Mouse (Mus musculus): ENCODE data around the gene Dbh. TPM values are rescaled to one million over a fixed set of nuclear protein-coding genes. Genes with fewer than 3 reads are reported as not detected.

The Dbh gene
- polyA plus RNA-seq (2014; fragmentation: Nextera tagmentation; extraction: Ambion mirVana): 2.4 and 2.6 TPM in 2 replicates

GRCm38 (mm10) chr2:27164796-27165590 lies at the start of gene Dbh:
TSS of gene Dbh (plus strand) at chr2:27165233.
- H3K4me2 ChIP-seq (replicated peaks; ENCODE audit: low read depth, low read length): no peak within 1 kb of the TSS
- WGBS: 86% methylated on average over 12 of the region's 12 CpGs

GRCm38 (mm10) chr2:27118452-27118851 lies 46.6 kb upstream of the Dbh start:
- ATAC-seq (ENCODE audit: low FRiP score) (no peak), DNase-seq (ENCODE audit: low spot score) (no peak)
- no peak overlapping the region for H3K27ac ChIP-seq (ENCODE audit: low read depth, low read length)
- H3K4me1 ChIP-seq (replicated peaks; ENCODE audit: control insufficient read depth, insufficient read depth, low read length): peaks cover 10% of the 10 kb centered on the region
- no peak overlapping the region for H3K4me3 ChIP-seq (ENCODE audit: low read depth, low read length)
- H3K9ac ChIP-seq (ENCODE audit: low read depth, low read length): no peak overlapping the region
- H3K27me3 ChIP-seq (ENCODE audit: control insufficient read depth, insufficient read depth, low read length): no peaks in the 10 kb centered on the region
- no peak overlapping the region for H3K4me2 ChIP-seq (replicated peaks; ENCODE audit: low read depth, low read length)
- 64% methylated on average over 4 of the region's 4 CpGs for WGBS
- H3K9me3 ChIP-seq (ENCODE audit: control insufficient read depth, low read length): no peaks in the 10 kb centered on the region
- H3K36me3 ChIP-seq (ENCODE audit: control insufficient read depth, insufficient read depth, low read length): no peaks in the 10 kb centered on the region

More at GRCm38 (mm10) chr2:27164796-27165590, at the start of gene Dbh:
- Histone ChIP-seq H3K4me1 (replicated peaks; ENCODE audit: control insufficient read depth, insufficient read depth, low read length) (no peaks in the 10 kb centered on the region), H3K9me3 (ENCODE audit: control insufficient read depth, low read length) (no peaks in the 10 kb centered on the region), H3K9ac (ENCODE audit: low read depth, low read length) (no peak within 1 kb of the TSS), H3K27me3 (ENCODE audit: control insufficient read depth, insufficient read depth, low read length) (no peaks in the 10 kb centered on the region), H3K27ac (ENCODE audit: low read depth, low read length) (no peak within 1 kb of the TSS), H3K4me3 (ENCODE audit: low read depth, low read length) (no peak within 1 kb of the TSS), H3K36me3 (ENCODE audit: control insufficient read depth, insufficient read depth, low read length) (no peaks in the 10 kb centered on the region)
- ATAC-seq (ENCODE audit: low FRiP score): no peak
- no peak for DNase-seq (ENCODE audit: low spot score)

- 93% methylated on average over 2 of the region's 2 CpGs for WGBS
- peaks cover 10% of the 10 kb centered on the region for H3K4me1 ChIP-seq (replicated peaks; ENCODE audit: control insufficient read depth, insufficient read depth, low read length)
- H3K27ac ChIP-seq (ENCODE audit: low read depth, low read length): no peak overlapping the region
- H3K9ac ChIP-seq (ENCODE audit: low read depth, low read length): no peak overlapping the region
- H3K4me3 ChIP-seq (ENCODE audit: low read depth, low read length): no peak overlapping the region
- no peaks in the 10 kb centered on the region for H3K27me3 ChIP-seq (ENCODE audit: control insufficient read depth, insufficient read depth, low read length)
- no peaks in the 10 kb centered on the region for H3K9me3 ChIP-seq (ENCODE audit: control insufficient read depth, low read length)
- H3K36me3 ChIP-seq (ENCODE audit: control insufficient read depth, insufficient read depth, low read length): no peaks in the 10 kb centered on the region
- DNase-seq (ENCODE audit: low spot score): no peak
- H3K4me2 ChIP-seq (replicated peaks; ENCODE audit: low read depth, low read length): no peak overlapping the region
- no peak for ATAC-seq (ENCODE audit: low FRiP score)
These were observed 45.3 kb upstream of the Dbh start for GRCm38 (mm10) chr2:27119766-27120165.

- Histone ChIP-seq H3K9ac (ENCODE audit: low read depth, low read length) (no peak overlapping the region), H3K4me1 (replicated peaks; ENCODE audit: control insufficient read depth, insufficient read depth, low read length) (peaks cover 10% of the 10 kb centered on the region), H3K4me2 (replicated peaks; ENCODE audit: low read depth, low read length) (no peak overlapping the region), H3K9me3 (ENCODE audit: control insufficient read depth, low read length) (no peaks in the 10 kb centered on the region), H3K27ac (ENCODE audit: low read depth, low read length) (no peak overlapping the region), H3K4me3 (ENCODE audit: low read depth, low read length) (no peak overlapping the region), H3K27me3 (ENCODE audit: control insufficient read depth, insufficient read depth, low read length) (no peaks in the 10 kb centered on the region), H3K36me3 (ENCODE audit: control insufficient read depth, insufficient read depth, low read length) (no peaks in the 10 kb centered on the region)
- no peak for DNase-seq (ENCODE audit: low spot score)
- no peak for ATAC-seq (ENCODE audit: low FRiP score)
- WGBS: 89% methylated on average over 8 of the region's 8 CpGs
These were observed 44.8 kb upstream of the Dbh start for GRCm38 (mm10) chr2:27120241-27120641.

GRCm38 (mm10) chr2:27121626-27122355 lies 43.2 kb upstream of the Dbh start:
- no peak overlapping the region for H3K4me3 ChIP-seq (ENCODE audit: low read depth, low read length)
- DNase-seq (ENCODE audit: low spot score): peak; percentile 41
- peaks cover 10% of the 10 kb centered on the region for H3K4me1 ChIP-seq (replicated peaks; ENCODE audit: control insufficient read depth, insufficient read depth, low read length)
- H3K9ac ChIP-seq (ENCODE audit: low read depth, low read length): no peak overlapping the region
- no peaks in the 10 kb centered on the region for H3K36me3 ChIP-seq (ENCODE audit: control insufficient read depth, insufficient read depth, low read length)
- peak; percentile 14; the same call in 1 of the 2 replicates for ATAC-seq (ENCODE audit: low FRiP score)
- WGBS: 47% methylated on average over 9 of the region's 9 CpGs
- no peaks in the 10 kb centered on the region for H3K27me3 ChIP-seq (ENCODE audit: control insufficient read depth, insufficient read depth, low read length)
- no peaks in the 10 kb centered on the region for H3K9me3 ChIP-seq (ENCODE audit: control insufficient read depth, low read length)
- H3K4me2 ChIP-seq (replicated peaks; ENCODE audit: low read depth, low read length): no peak overlapping the region
- H3K27ac ChIP-seq (ENCODE audit: low read depth, low read length): peak overlapping the region; percentile 34; the same call in 1 of the 2 replicates

GRCm38 (mm10) chr2:27122578-27122977 lies 42.5 kb upstream of the Dbh start:
- H3K4me1 ChIP-seq (replicated peaks; ENCODE audit: control insufficient read depth, insufficient read depth, low read length): peaks cover 10% of the 10 kb centered on the region
- H3K36me3 ChIP-seq (ENCODE audit: control insufficient read depth, insufficient read depth, low read length): no peaks in the 10 kb centered on the region
- 27% methylated on average over 9 of the region's 9 CpGs for whole genome bisulfite sequencing
- peak; percentile 30; the same call in 1 of the 2 replicates for ATAC-seq (ENCODE audit: low FRiP score)
- H3K27me3 ChIP-seq (ENCODE audit: control insufficient read depth, insufficient read depth, low read length): no peaks in the 10 kb centered on the region
- H3K9ac ChIP-seq (ENCODE audit: low read depth, low read length): no peak overlapping the region
- H3K9me3 ChIP-seq (ENCODE audit: control insufficient read depth, low read length): no peaks in the 10 kb centered on the region
- H3K27ac ChIP-seq (ENCODE audit: low read depth, low read length): peak overlapping the region; percentile 34; the same call in 1 of the 2 replicates
- H3K4me2 ChIP-seq (replicated peaks; ENCODE audit: low read depth, low read length): no peak overlapping the region
- DNase-seq (ENCODE audit: low spot score): peak; percentile 39
- H3K4me3 ChIP-seq (ENCODE audit: low read depth, low read length): no peak overlapping the region

GRCm38 (mm10) chr2:27123121-27123520 lies 41.9 kb upstream of the Dbh start:
- DNase-seq (ENCODE audit: low spot score) (no peak), ATAC-seq (ENCODE audit: low FRiP score) (no peak)
- Histone ChIP-seq H3K36me3 (ENCODE audit: control insufficient read depth, insufficient read depth, low read length) (no peaks in the 10 kb centered on the region), H3K9me3 (ENCODE audit: control insufficient read depth, low read length) (no peaks in the 10 kb centered on the region), H3K27me3 (ENCODE audit: control insufficient read depth, insufficient read depth, low read length) (no peaks in the 10 kb centered on the region), H3K4me3 (ENCODE audit: low read depth, low read length) (no peak overlapping the region), H3K4me2 (replicated peaks; ENCODE audit: low read depth, low read length) (no peak overlapping the region), H3K9ac (ENCODE audit: low read depth, low read length) (no peak overlapping the region), H3K27ac (ENCODE audit: low read depth, low read length) (no peak overlapping the region), H3K4me1 (replicated peaks; ENCODE audit: control insufficient read depth, insufficient read depth, low read length) (peaks cover 10% of the 10 kb centered on the region)
- WGBS: 82% methylated on average over 4 of the region's 4 CpGs

GRCm38 (mm10) chr2:27125979-27126378 lies 39.1 kb upstream of the Dbh start:
- 45% methylated on average over 10 of the region's 10 CpGs for WGBS
- Histone ChIP-seq H3K4me2 (replicated peaks; ENCODE audit: low read depth, low read length) (no peak overlapping the region), H3K9me3 (ENCODE audit: control insufficient read depth, low read length) (no peaks in the 10 kb centered on the region), H3K4me1 (replicated peaks; ENCODE audit: control insufficient read depth, insufficient read depth, low read length) (peaks cover 10% of the 10 kb centered on the region), H3K4me3 (ENCODE audit: low read depth, low read length) (no peak overlapping the region), H3K36me3 (ENCODE audit: control insufficient read depth, insufficient read depth, low read length) (no peaks in the 10 kb centered on the region), H3K27ac (ENCODE audit: low read depth, low read length) (no peak overlapping the region), H3K27me3 (ENCODE audit: control insufficient read depth, insufficient read depth, low read length) (no peaks in the 10 kb centered on the region), H3K9ac (ENCODE audit: low read depth, low read length) (no peak overlapping the region)
- DNase-seq (ENCODE audit: low spot score) (peak; percentile 61), ATAC-seq (ENCODE audit: low FRiP score) (no peak)
